Mouse (Mus musculus) spleen, adult 2 months (tissue): Measurements from ENCODE around the gene Nrap. TPM values are rescaled to one million over a fixed set of nuclear protein-coding genes. Genes with fewer than 3 reads are reported as not detected.

Experiments
- DNase-seq, 2 experiments: peaks; one replicate each; pipeline versions ENCODE4 v3.0.0 to v3.0.0-alpha.2; 2012 to 2021; ENCODE audit warnings: low spot score in 2 of 2, low read depth in 1 of 2
- H3K27ac ChIP-seq: fragments of 200-500 bp; 2 replicates; pipeline ENCODE4 v1.5.1; 2012; ENCODE audit warnings: low read length, inconsistent platforms; ENCODE audit not compliant: insufficient read depth
- H3K27me3 ChIP-seq: fragments of 200-500 bp; 2 replicates; pipeline ENCODE4 v1.6.1; 2012; ENCODE audit warnings: mild to moderate bottlenecking, moderate library complexity, low read length, inconsistent platforms; ENCODE audit not compliant: control insufficient read depth, insufficient read depth
- H3K36me3 ChIP-seq: fragments of 200-500 bp; 2 replicates; pipeline ENCODE4 v1.6.1; 2012; ENCODE audit warnings: mild to moderate bottlenecking, low read length, inconsistent platforms; ENCODE audit not compliant: control insufficient read depth, insufficient read depth
- H3K4me1 ChIP-seq: fragments of 200-500 bp; 2 replicates; pipeline ENCODE4 v1.6.1; 2011; ENCODE audit warnings: inconsistent platforms; ENCODE audit not compliant: control insufficient read depth, insufficient read depth, insufficient read length
- H3K4me3 ChIP-seq: fragments of 200-500 bp; 2 replicates; pipeline ENCODE4 v1.5.1; 2011; ENCODE audit warnings: mild to moderate bottlenecking, inconsistent platforms; ENCODE audit not compliant: insufficient read depth, insufficient read length; ENCODE audit errors: extremely low read depth
- CTCF ChIP-seq: fragments of 200-500 bp; IDR thresholded peaks from 2 replicates; pipeline ENCODE4 v1.5.1; 2011; ENCODE audit warnings: mild to moderate bottlenecking, inconsistent platforms; ENCODE audit not compliant: insufficient read depth, insufficient read length, insufficient replicate concordance; ENCODE audit errors: extremely low read depth
- POLR2A ChIP-seq: fragments of 200-500 bp; IDR thresholded peaks from 2 replicates; pipeline ENCODE4 v1.6.1; 2011; ENCODE audit warnings: low read depth, low read length, inconsistent platforms
- WGBS: fragments of 180-500 bp; shearing (Covaris S2); methylation state at CpG from one replicate; pipeline ENCODE4 v1.1.7; 2018; 5-methylcytosine and 5-hydroxymethylcytosine counted together
- polyA plus RNA-seq: library from polyadenylated mRNA; depleted of rRNA; stranded (reverse); fragments of >200 nt; gene quantifications from 2 replicates; pipeline ENCODE4 v1.2.3, GENCODE M21; 2012; rRNA removed

Gene Nrap
- polyA plus RNA-seq, 1 experiment: 0.01 TPM

DNA sequence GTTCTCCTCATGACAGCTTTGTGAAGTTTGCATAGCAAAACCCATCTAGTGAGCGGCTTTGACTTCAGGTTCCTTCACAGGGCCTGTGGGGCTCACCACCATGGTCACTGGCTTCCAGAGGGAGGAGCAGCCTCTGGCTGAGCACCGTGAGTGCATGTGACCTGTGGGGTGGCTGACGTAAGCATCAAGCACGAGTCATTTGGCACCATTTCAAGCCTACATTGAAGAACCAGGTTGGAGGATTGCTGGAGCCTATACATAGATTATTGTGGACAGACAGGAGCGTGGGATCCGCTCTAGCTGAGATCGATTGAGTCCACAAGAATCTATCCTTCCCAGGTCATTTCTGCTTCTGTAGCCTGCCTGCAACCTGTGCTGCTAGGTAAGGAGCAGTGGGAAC, 103.0 kb downstream of the Nrap start, which contains the start of gene Habp2:
Gene Habp2, plus strand, starts transcription at position 272 of the 400 bp plus-strand sequence.
- Histone ChIP-seq H3K36me3 (no peaks in the 10 kb centered on the region), H3K27me3 (no peaks in the 10 kb centered on the region), H3K4me3 (no peak within 1 kb of the TSS), H3K4me1 (no peaks in the 10 kb centered on the region), H3K27ac (no peak within 1 kb of the TSS)
- no peak for DNase-seq
- TF ChIP-seq CTCF: no peak
- TF ChIP-seq POLR2A: no peak
- WGBS: 69% methylated on average over 7 of the region's 7 CpGs

GRCm38 (mm10) chr19:56285222-56285621, 104.6 kb downstream of the Nrap start:
- no peak for DNase-seq
- WGBS: 67% methylated on average over 4 of the region's 4 CpGs
- Histone ChIP-seq H3K4me1 (no peaks in the 10 kb centered on the region), H3K36me3 (no peaks in the 10 kb centered on the region), H3K4me3 (no peak overlapping the region), H3K27me3 (no peaks in the 10 kb centered on the region), H3K27ac (no peak overlapping the region)
- TF ChIP-seq CTCF (no peak), POLR2A (no peak)

GRCm38 (mm10) chr19:56278366-56278765, 111.5 kb downstream of the Nrap start:
- Histone ChIP-seq H3K4me3 (no peak overlapping the region), H3K36me3 (no peaks in the 10 kb centered on the region), H3K4me1 (no peaks in the 10 kb centered on the region), H3K27ac (no peak overlapping the region), H3K27me3 (no peaks in the 10 kb centered on the region)
- no peak for TF ChIP-seq CTCF
- no peak for TF ChIP-seq POLR2A
- DNase-seq: no peak
- WGBS: 84% methylated on average over 11 of the region's 11 CpGs

- Histone ChIP-seq H3K4me3 (no peak overlapping the region), H3K36me3 (no peaks in the 10 kb centered on the region), H3K4me1 (no peaks in the 10 kb centered on the region), H3K27ac (no peak overlapping the region), H3K27me3 (no peaks in the 10 kb centered on the region)
- WGBS: 89% methylated on average over 4 of the region's 4 CpGs
- no peak for TF ChIP-seq CTCF
- TF ChIP-seq POLR2A: no peak
- DNase-seq: no peak
Observed at GRCm38 (mm10) chr19:56277951-56278350, 111.9 kb downstream of the Nrap start.

DNA sequence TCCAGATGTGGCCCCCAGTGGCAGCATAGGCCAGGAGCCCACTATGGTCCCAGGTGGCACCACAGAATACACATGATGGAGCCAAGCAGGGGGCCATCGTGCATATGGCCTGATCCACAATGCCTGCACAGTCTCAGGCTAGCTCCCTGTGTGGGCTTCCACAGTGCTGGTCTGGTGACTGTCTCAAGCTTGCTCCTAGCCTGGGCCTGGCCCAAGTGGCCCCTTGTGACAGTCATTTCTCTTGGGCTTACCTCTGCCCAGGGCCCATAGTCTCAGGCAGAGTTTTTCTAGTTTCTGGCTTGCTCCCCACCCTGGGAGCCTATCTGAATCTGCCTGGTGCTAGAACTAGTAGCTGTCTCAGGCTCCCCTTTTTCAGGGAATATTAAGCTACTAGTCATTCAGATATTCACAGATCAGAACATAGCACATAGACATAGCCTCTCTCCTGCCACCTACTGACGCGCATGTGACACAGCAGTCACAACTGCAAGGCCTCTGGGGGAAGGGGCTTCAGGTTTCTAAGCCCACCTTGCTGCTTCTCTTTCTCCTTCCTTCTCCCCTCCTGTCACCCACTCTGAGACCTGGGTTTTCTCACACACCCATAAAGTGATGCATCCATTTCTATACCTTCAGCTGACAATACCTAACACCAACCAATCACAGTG, 112.6 kb downstream of the Nrap start:
- Histone ChIP-seq H3K27me3 (no peaks in the 10 kb centered on the region), H3K4me3 (no peak overlapping the region), H3K4me1 (no peaks in the 10 kb centered on the region), H3K27ac (no peak overlapping the region), H3K36me3 (no peaks in the 10 kb centered on the region)
- TF ChIP-seq POLR2A (no peak), CTCF (peak; percentile 6; the same call in 1 of the 2 replicates)
- no peak for DNase-seq
- 72% methylated on average over 3 of the region's 3 CpGs for WGBS

DNA sequence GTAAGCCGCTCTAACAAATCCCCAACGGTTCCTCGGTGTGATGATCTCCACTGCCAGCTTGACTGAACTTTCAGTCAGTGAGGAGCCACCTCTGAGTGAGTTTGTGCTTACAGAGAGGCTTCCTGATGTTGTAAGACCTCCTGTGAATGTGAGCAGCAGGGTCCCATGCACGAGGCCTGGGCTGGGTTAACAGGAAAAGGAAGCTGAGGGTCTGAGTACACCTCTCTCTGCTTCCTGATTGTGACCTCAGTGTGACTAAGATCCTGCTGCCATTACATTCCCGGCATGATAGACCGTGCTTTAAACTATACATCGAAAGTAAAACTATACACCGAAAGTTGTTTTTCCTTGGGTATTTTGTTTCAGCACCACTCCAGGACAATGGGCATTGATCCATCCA, 117.8 kb downstream of the Nrap start:
- no peaks in the 10 kb centered on the region for H3K4me1 ChIP-seq
- no peak for DNase-seq
- no peak overlapping the region for H3K4me3 ChIP-seq
- H3K27ac ChIP-seq: no peak overlapping the region
- no peaks in the 10 kb centered on the region for H3K27me3 ChIP-seq
- no peaks in the 10 kb centered on the region for H3K36me3 ChIP-seq
- WGBS: 49% methylated on average over 8 of the region's 8 CpGs
- no peak for TF ChIP-seq POLR2A
- no peak for TF ChIP-seq CTCF

Other genes with a start within 250 kb of the Nrap start
- 0.76 and 1.7 TPM in 2 replicates for gene Habp2, start 102.9 kb downstream of the Nrap start, polyA plus RNA-seq
- 8.6 and 8.7 TPM in 2 replicates for gene Casp7, start 7.1 kb upstream of the Nrap start, polyA plus RNA-seq
- gene Plekhs1, start 71.6 kb upstream of the Nrap start, polyA plus RNA-seq: 0.02 TPM in 1 of 2 replicates, not detected in the other
- 2.6 TPM in 2 replicates for gene Dclre1a, start 158.2 kb upstream of the Nrap start, polyA plus RNA-seq
- 4.7 and 5.2 TPM in 2 replicates for gene Nhlrc2, start 158.2 kb upstream of the Nrap start, polyA plus RNA-seq